In the genomic region with DNA sequence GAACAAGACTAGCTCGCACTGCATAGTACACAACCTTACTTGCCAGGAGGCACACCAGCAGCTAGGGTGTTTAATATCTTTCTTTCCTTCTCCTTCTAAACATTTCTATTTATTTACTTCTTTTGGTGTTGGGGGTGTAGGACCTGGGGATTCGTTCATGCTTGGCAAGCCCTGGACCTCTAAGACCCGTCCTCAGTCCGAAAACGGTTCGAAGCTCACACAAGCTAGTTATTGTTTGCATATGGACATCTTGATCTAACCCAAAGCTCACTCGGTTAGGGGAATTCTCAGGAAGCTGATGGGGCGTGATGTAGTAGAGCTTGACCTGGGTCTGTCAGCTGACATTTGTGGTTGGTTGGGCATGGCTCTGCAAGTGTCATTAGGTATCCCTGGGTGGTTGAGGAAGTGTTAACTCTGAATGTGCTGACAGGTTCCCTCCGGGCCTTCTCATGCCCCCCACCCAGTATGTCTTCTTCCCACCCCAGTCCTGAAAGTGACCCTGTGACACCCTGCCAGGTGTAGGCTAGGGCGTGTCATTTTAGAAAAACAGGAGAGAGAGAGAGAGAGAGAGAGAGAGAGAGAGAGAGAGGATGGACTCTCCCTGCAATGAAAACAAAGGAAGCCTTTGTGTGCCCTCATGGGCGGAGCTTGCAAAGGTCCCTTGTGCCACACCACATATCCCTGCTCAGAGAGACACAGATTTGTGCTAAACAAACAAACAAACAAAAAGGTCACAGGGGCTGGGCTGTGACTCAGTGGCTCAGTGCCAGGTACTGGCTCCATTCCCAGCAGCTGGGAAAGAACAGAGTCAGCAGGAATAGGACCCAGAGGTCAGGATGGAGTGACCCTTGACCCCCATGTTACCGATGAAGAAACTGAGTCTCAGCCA, we compare ENCODE assay signal across 8 mouse cellular contexts. TPM values are rescaled to one million over a fixed set of nuclear protein-coding genes. Genes with fewer than 3 reads are reported as not detected.
DNase-seq lines count a peak whose midpoint lies in the region; ATAC-seq lines count a peak whose summit lies in the region.
"Had no signal": no experiment of that assay in that cellular context is flagged by ENCODE, and none has a peak within 500 bp of the region (broad histone marks: within the 10 kb centered on the region; RNA-seq: fewer than 3 reads in every experiment).

No protein-coding gene starts in this region.

- peak overlapping the region; percentile 30; the same call in 1 of the 2 replicates for H3K27ac ChIP-seq in liver, embryonic 16.5 days (ENCODE audit: low read length)

- no peaks in the 10 kb centered on the region for H3K27me3 ChIP-seq in liver, embryonic 16.5 days (ENCODE audit: control insufficient read depth, insufficient read depth, low read depth, low read length)

- H3K4me1 ChIP-seq in liver, embryonic 16.5 days (ENCODE audit: control insufficient read depth, low read depth, low read length): peaks cover 32% of the 10 kb centered on the region

- 0 out of 2 replicates have a peak, but pooled peaks cover 4% of the 10 kb centered on the region for H3K36me3 ChIP-seq in liver, embryonic 16.5 days (ENCODE audit: control insufficient read depth, insufficient read depth)

- no peak overlapping the region for H3K4me3 ChIP-seq in liver, embryonic 16.5 days (ENCODE audit: low read depth, low read length)
- H3K4me3 ChIP-seq: megakaryocyte, embryonic 14.5 days had no signal

- H3K4me2 ChIP-seq in liver, embryonic 16.5 days (ENCODE audit: low read depth, low read length): no peak overlapping the region

- H3K9me3 ChIP-seq in liver, embryonic 16.5 days (replicated peaks; ENCODE audit: control insufficient read depth, low read length): peaks cover 4% of the 10 kb centered on the region; the same call in 1 of the 2 replicates

- 47% methylated on average over 12 of the region's 12 CpGs for WGBS in liver, embryonic 16.5 days (ENCODE audit: insufficient replicate concordance)

- peak; percentile 56 for ATAC-seq in liver, embryonic 16.5 days (ENCODE audit: low read depth)
- no peak for ATAC-seq in erythroblast, adult 5-6 weeks (replicated peaks; ENCODE audit: low FRiP score, poor library complexity, severe bottlenecking)

- no peak overlapping the region for H3K9ac ChIP-seq in liver, embryonic 16.5 days (ENCODE audit: low read depth, low read length)

- DNase-seq in right cerebral cortex, postnatal 14 days: peak; percentile 33
- DNase-seq in right cerebral cortex, adult 2 months (ENCODE audit: low spot score in 2 of 2): no peak
- DNase-seq in adrenal gland, postnatal 14 days: peak; percentile 78
- DNase-seq in heart, postnatal 4 days: peak; percentile 58
- DNase-seq in spleen, postnatal 4 days (ENCODE audit: low spot score in 2 of 2): peak; percentile 51 to 71

RNA-seq across cellular contexts. Expression of a gene that starts 23.3 kb away (rescaled TPM):
- 17.4 and 22.9 TPM in 2 replicates for total RNA-seq in adrenal gland, postnatal 14 days (2021)
- 10 to 100 TPM in 1 of 2 experiments, 1 to 10 TPM in 1; 8.9 to 11.1 TPM for total RNA-seq in heart, postnatal 4 days (2021)
- 12.4 and 13.2 TPM in 2 replicates for polyA plus RNA-seq in liver, embryonic 16.5 days (2015; fragmentation: Nextera tagmentation; extraction: Ambion mirVana)
- 18.8 and 56.0 TPM in 2 replicates for total RNA-seq in erythroblast, adult 5-6 weeks (2015; ENCODE audit: low replicate concordance)
- 58.7 and 68.4 TPM in 2 replicates for total RNA-seq in erythroblast, adult 5-6 weeks (2017; ENCODE audit: low replicate concordance)

RNA-seq across cellular contexts. Expression of a gene that starts 35.3 kb away (rescaled TPM):
- 45.6 and 59.6 TPM in 2 replicates for total RNA-seq in adrenal gland, postnatal 14 days (2021)
- total RNA-seq in heart, postnatal 4 days (2021): 10 to 100 TPM; 76.2 to 80.7 TPM
- 0.40 and 0.47 TPM in 2 replicates for polyA plus RNA-seq in liver, embryonic 16.5 days (2015; fragmentation: Nextera tagmentation; extraction: Ambion mirVana)
- 2.9 and 22.8 TPM in 2 replicates for total RNA-seq in erythroblast, adult 5-6 weeks (2015; ENCODE audit: low replicate concordance)
- total RNA-seq in erythroblast, adult 5-6 weeks (2017; ENCODE audit: low replicate concordance): 36.4 and 49.5 TPM in 2 replicates

RNA-seq across cellular contexts. Expression of a gene that starts 37.8 kb away (rescaled TPM):
- 26.0 and 27.6 TPM in 2 replicates for total RNA-seq in adrenal gland, postnatal 14 days (2021)
- total RNA-seq in heart, postnatal 4 days (2021): 10 to 100 TPM; 13.6 to 18.6 TPM
- polyA plus RNA-seq in liver, embryonic 16.5 days (2015; fragmentation: Nextera tagmentation; extraction: Ambion mirVana): 9.0 and 9.1 TPM in 2 replicates
- 6.3 and 11.5 TPM in 2 replicates for total RNA-seq in erythroblast, adult 5-6 weeks (2015; ENCODE audit: low replicate concordance)
- 3.6 and 8.9 TPM in 2 replicates for total RNA-seq in erythroblast, adult 5-6 weeks (2017; ENCODE audit: low replicate concordance)

RNA-seq across cellular contexts. Expression of a gene that starts 57.0 kb away (rescaled TPM):
- 147 and 162 TPM in 2 replicates for total RNA-seq in adrenal gland, postnatal 14 days (2021)
- 100 to 1,000 TPM; 101 to 102 TPM for total RNA-seq in heart, postnatal 4 days (2021)
- 77.9 and 78.0 TPM in 2 replicates for polyA plus RNA-seq in liver, embryonic 16.5 days (2015; fragmentation: Nextera tagmentation; extraction: Ambion mirVana)
- total RNA-seq in erythroblast, adult 5-6 weeks (2015; ENCODE audit: low replicate concordance): 86.5 and 91.5 TPM in 2 replicates
- 36.9 and 54.7 TPM in 2 replicates for total RNA-seq in erythroblast, adult 5-6 weeks (2017; ENCODE audit: low replicate concordance)

RNA-seq across cellular contexts. Expression of a gene that starts 58.1 kb away (rescaled TPM):
- not detected in 2 replicates for total RNA-seq in adrenal gland, postnatal 14 days (2021)
- not detected for total RNA-seq in heart, postnatal 4 days (2021)
- polyA plus RNA-seq in liver, embryonic 16.5 days (2015; fragmentation: Nextera tagmentation; extraction: Ambion mirVana): 0.11 and 1.9 TPM in 2 replicates
- total RNA-seq in erythroblast, adult 5-6 weeks (2015; ENCODE audit: low replicate concordance): not detected in 2 replicates
- not detected in 2 replicates for total RNA-seq in erythroblast, adult 5-6 weeks (2017; ENCODE audit: low replicate concordance)

Comparison
In these comparisons a context has a peak if more than half of its experiments do, and no peak if none do; other contexts are left out.
1. DNase-seq: peak in right cerebral cortex, postnatal 14 days (single experiment), adrenal gland, postnatal 14 days (single experiment), heart, postnatal 4 days (single experiment) and spleen, postnatal 4 days (2 of 2); none in right cerebral cortex, adult 2 months (0 of 2).